Mouse (Mus musculus): ENCODE data around the gene Rnf148.

Rnf148 gene

DNA sequence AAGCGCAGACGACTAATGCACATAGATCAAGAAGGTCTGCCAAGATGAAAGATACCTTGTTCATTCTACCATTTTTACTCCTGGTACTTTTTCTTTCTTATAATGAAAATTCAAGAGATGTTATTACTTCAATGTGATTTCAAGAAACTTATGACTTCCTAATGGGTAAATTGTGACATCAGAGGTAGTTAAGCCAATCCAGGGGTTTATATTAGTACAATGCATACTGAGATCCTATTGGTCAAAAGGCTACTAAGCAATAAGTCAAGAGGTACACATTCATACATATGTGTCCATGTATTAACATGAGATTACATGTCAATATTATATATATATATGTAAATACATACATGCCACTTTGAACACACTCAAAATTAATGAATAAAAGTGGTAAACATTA is at the start of gene Rnf148:
Gene Rnf148 (minus strand): TSS at position 101 of the 400 bp plus-strand sequence.
- no peak for DNase-seq (ENCODE audit: low spot score)

DNA sequence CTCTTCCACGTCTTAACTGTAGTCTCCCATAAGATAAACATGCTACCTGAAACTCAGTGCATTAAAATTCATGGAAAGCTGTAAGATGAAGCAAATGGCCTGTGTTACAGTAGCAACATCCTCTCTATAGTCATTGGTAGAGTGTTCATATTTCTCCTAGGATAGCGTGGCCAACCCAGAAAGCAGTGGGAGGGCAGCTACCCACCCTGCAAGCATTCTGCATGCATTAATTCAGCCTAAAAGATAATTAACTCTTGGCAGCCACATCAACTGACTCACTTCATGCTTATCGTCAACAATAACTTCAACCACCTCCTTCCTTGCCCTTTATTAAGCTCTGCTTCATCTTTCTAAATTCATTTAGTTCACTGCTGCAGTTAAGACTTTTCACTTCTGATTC is 45.9 kb upstream of the Rnf148 start:
- DNase-seq (ENCODE audit: low spot score), result no peak

DNA sequence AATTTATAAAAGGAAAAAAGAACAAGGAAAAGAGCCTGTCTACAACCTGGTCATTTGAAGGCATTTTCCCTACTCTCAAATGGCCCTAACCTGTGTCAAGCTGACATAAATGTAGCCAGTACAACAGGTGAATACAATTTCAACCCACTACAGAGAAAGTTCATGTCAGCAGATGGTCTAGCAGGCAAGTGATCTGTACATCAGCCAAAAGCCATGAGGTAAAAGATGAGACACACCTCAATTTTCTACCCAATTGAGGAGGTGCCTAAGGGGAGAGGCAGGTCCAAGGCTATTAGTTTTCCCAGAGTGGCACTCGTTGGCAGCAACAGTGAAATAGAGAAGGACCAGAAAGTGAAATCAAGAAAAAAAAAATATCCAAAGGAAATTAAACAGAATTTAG is 23.2 kb upstream of the Rnf148 start:
- DNase-seq (ENCODE audit: low spot score), result no peak

DNA sequence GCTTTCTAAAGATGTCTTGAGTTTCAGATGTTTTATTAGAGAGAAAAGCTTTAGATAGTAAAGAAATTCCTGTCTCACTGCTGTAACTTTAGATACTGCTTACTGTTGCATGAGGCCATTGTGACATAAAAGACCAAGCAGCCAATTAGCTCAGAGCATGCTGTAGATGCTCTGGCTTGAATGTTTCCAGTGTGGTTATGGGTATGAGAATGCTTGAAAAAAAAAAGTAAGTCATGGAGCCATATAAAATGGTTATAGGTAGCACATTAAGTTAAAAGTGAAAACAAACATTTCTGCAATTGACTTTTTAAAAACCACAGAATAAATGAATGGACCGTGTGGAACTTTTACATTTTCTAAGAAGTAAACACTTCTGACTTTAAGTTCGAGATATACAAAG is 4.7 kb downstream of the Rnf148 start, which contains the start of gene Rnf133:
Gene Rnf133 (minus strand): TSS at position 101 of the 400 bp plus-strand sequence.
- no peak for DNase-seq (ENCODE audit: low spot score)

DNA sequence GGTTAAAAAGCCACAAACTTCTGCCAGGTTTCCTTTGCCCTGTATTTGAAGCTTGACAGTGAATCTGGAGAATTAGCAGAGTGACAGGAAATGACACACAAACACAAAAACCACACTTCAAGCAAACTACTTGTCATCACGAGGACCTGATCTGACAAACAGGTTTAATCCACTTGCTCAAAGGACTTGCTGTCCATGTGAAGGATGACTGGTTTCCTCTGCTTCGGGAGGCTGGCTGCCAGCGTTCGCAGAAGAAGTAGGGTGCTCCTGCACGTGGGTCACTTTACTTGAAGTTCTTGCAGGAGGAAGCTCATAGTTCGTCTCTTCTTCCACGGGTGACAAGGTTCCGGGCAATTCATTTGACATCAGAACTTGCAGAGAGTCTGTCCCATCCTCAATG is 6.2 kb downstream of the Rnf148 start:
- DNase-seq (ENCODE audit: low spot score), result no peak

- DNase-seq (ENCODE audit: low spot score), result no peak
Measured at GRCm38 (mm10) chr6:23647627-23648247, 7.2 kb downstream of the Rnf148 start.

GRCm38 (mm10) chr6:23637081-23637480 is 17.9 kb downstream of the Rnf148 start:
- no peak for DNase-seq (ENCODE audit: low spot score)

- no peak for DNase-seq (ENCODE audit: low spot score)
Measured at GRCm38 (mm10) chr6:23635208-23635607, 19.7 kb downstream of the Rnf148 start.

- DNase-seq (ENCODE audit: low spot score), result no peak
Measured at GRCm38 (mm10) chr6:23634016-23634415, 20.9 kb downstream of the Rnf148 start.

- no peak for DNase-seq (ENCODE audit: low spot score)
Measured at GRCm38 (mm10) chr6:23630465-23630864, 24.5 kb downstream of the Rnf148 start.
